ENCODE assay signal across 8 mouse cellular contexts in genomic region chr10:119691358-119692083, GRCm38 (mm10).
DNase-seq lines count a peak whose midpoint lies in the region; ATAC-seq and TF ChIP-seq lines count a peak whose summit lies in the region.

No protein-coding gene starts in this region.

- 3% methylated on average over 16 of the region's 16 CpGs for WGBS in lung, embryonic 15.5 days
- WGBS in forebrain, embryonic 13.5 days, result 1% methylated on average over 16 of the region's 16 CpGs
- 2% methylated on average over 16 of the region's 16 CpGs for WGBS in kidney, postnatal 0 days
- WGBS in liver, embryonic 12.5 days (ENCODE audit: insufficient replicate concordance), result 7% methylated on average over 16 of the region's 16 CpGs

- no peak for TF ChIP-seq CTCF in kidney, postnatal 0 days (IDR thresholded peaks at IDR 0.05; ENCODE audit: low read depth)
- TF ChIP-seq CTCF in gastrocnemius, adult 2 months (IDR thresholded peaks at IDR 0.05), result no peak

- peaks cover 37% of the 10 kb centered on the region for H3K27me3 ChIP-seq in lung, embryonic 15.5 days
- no peaks in the 10 kb centered on the region for H3K27me3 ChIP-seq in forebrain, embryonic 13.5 days
- H3K27me3 ChIP-seq in kidney, postnatal 0 days (ENCODE audit: insufficient read depth, low read length), result no peaks in the 10 kb centered on the region
- H3K27me3 ChIP-seq in liver, embryonic 12.5 days (replicated peaks), result peaks cover 39% of the 10 kb centered on the region

- no peak for DNase-seq in lung, postnatal 25 days (ENCODE audit: low spot score)
- peak; percentile 60 for DNase-seq in kidney, postnatal 0 days (ENCODE audit: low spot score)
- peak; percentile 40 for DNase-seq in right cerebral cortex, postnatal 14 days
- DNase-seq in thymus, postnatal 0 days (ENCODE audit: low spot score), result no peak
- DNase-seq in gastrocnemius, adult 2 months, result no peak

- no peak overlapping the region for H3K4me3 ChIP-seq in lung, embryonic 15.5 days
- peak overlapping the region; percentile 56 for H3K4me3 ChIP-seq in forebrain, embryonic 13.5 days
- H3K4me3 ChIP-seq in kidney, postnatal 0 days (replicated peaks; ENCODE audit: low read depth, low read length), result peak overlapping the region; percentile 21
- H3K4me3 ChIP-seq in liver, embryonic 12.5 days, result peak overlapping the region; percentile 17; the same call in 1 of the 2 replicates
- no peak overlapping the region for H3K4me3 ChIP-seq in gastrocnemius, adult 2 months

- H3K27ac ChIP-seq in lung, embryonic 15.5 days, result no peak overlapping the region
- peak overlapping the region; percentile 93 for H3K27ac ChIP-seq in forebrain, embryonic 13.5 days
- no peak overlapping the region for H3K27ac ChIP-seq in kidney, postnatal 0 days
- no peak overlapping the region for H3K27ac ChIP-seq in liver, embryonic 12.5 days
- H3K27ac ChIP-seq in gastrocnemius, adult 2 months, result no peak overlapping the region

- H3K9me3 ChIP-seq in lung, embryonic 15.5 days, result no peaks in the 10 kb centered on the region
- no peaks in the 10 kb centered on the region for H3K9me3 ChIP-seq in forebrain, embryonic 13.5 days (replicated peaks)
- H3K9me3 ChIP-seq in kidney, postnatal 0 days (replicated peaks; ENCODE audit: low read length), result no peaks in the 10 kb centered on the region
- H3K9me3 ChIP-seq in liver, embryonic 12.5 days (replicated peaks), result no peaks in the 10 kb centered on the region

- ATAC-seq in lung, embryonic 15.5 days (ENCODE audit: borderline replicate concordance, extremely low read depth, low FRiP score, low TSS enrichment), result no peak
- peak; percentile 93 for ATAC-seq in forebrain, embryonic 13.5 days
- peak; percentile 43; the same call in 1 of the 2 replicates for ATAC-seq in kidney, postnatal 0 days (replicated peaks; ENCODE audit: low FRiP score, low read depth)
- no peak for ATAC-seq in liver, embryonic 12.5 days

- H3K9ac ChIP-seq in lung, embryonic 15.5 days, result no peak overlapping the region
- H3K9ac ChIP-seq in forebrain, embryonic 13.5 days, result peak overlapping the region; percentile 64
- no peak overlapping the region for H3K9ac ChIP-seq in kidney, postnatal 0 days (ENCODE audit: low read depth, low read length)
- no peak overlapping the region for H3K9ac ChIP-seq in liver, embryonic 12.5 days

- intact Hi-C loops in gastrocnemius, adult 2 months (cut with DNase I), result no loop called here

- no peaks in the 10 kb centered on the region for H3K36me3 ChIP-seq in lung, embryonic 15.5 days
- H3K36me3 ChIP-seq in forebrain, embryonic 13.5 days (ENCODE audit: poor library complexity, severe bottlenecking), result no peaks in the 10 kb centered on the region
- no peaks in the 10 kb centered on the region for H3K36me3 ChIP-seq in kidney, postnatal 0 days (ENCODE audit: insufficient read depth, low read length)
- H3K36me3 ChIP-seq in liver, embryonic 12.5 days, result no peaks in the 10 kb centered on the region

- peak overlapping the region; percentile 43 for H3K4me2 ChIP-seq in lung, embryonic 15.5 days
- peak overlapping the region; percentile 94 for H3K4me2 ChIP-seq in forebrain, embryonic 13.5 days
- peak overlapping the region; percentile 49 for H3K4me2 ChIP-seq in kidney, postnatal 0 days (ENCODE audit: low read length)
- peak overlapping the region; percentile 46 for H3K4me2 ChIP-seq in liver, embryonic 12.5 days

- peaks cover 8% of the 10 kb centered on the region for H3K4me1 ChIP-seq in lung, embryonic 15.5 days
- H3K4me1 ChIP-seq in forebrain, embryonic 13.5 days, result peaks cover 52% of the 10 kb centered on the region
- H3K4me1 ChIP-seq in kidney, postnatal 0 days (replicated peaks; ENCODE audit: insufficient read depth, low read length), result 0 out of 2 replicates have a peak, but pooled peaks cover 6% of the 10 kb centered on the region
- no peaks in the 10 kb centered on the region for H3K4me1 ChIP-seq in liver, embryonic 12.5 days

Comparison
In these comparisons a context has a peak if more than half of its experiments do, and no peak if none do; other contexts are left out.
1. ATAC-seq: peak in forebrain, embryonic 13.5 days (single experiment) and kidney, postnatal 0 days (single experiment); none in lung, embryonic 15.5 days (single experiment) and liver, embryonic 12.5 days (single experiment).
2. H3K4me2 ChIP-seq: peak in every context shown above with its lines; median percentile 94 in forebrain, embryonic 13.5 days; 49 in kidney, postnatal 0 days; 46 in liver, embryonic 12.5 days; 43 in lung, embryonic 15.5 days.
3. H3K4me3 ChIP-seq: peak in forebrain, embryonic 13.5 days (single experiment), kidney, postnatal 0 days (single experiment) and liver, embryonic 12.5 days (single experiment); none in lung, embryonic 15.5 days (single experiment) and gastrocnemius, adult 2 months (single experiment).
4. DNase-seq: peak in kidney, postnatal 0 days (single experiment) and right cerebral cortex, postnatal 14 days (single experiment); none in lung, postnatal 25 days (single experiment), thymus, postnatal 0 days (single experiment) and gastrocnemius, adult 2 months (single experiment).